Mouse (Mus musculus) kidney, postnatal 36 days (tissue): ENCODE data around the gene Cd300a.
A peak's percentile ranks its signal among the peaks of the same experiment; 100 is the strongest.

Experiments
- DNase-seq, 2 experiments: peaks; one replicate each; pipeline ENCODE4 v3.0.0; 2021 to 2022; ENCODE audit warnings: mixed read lengths in 2 of 2

The Cd300a gene

DNA sequence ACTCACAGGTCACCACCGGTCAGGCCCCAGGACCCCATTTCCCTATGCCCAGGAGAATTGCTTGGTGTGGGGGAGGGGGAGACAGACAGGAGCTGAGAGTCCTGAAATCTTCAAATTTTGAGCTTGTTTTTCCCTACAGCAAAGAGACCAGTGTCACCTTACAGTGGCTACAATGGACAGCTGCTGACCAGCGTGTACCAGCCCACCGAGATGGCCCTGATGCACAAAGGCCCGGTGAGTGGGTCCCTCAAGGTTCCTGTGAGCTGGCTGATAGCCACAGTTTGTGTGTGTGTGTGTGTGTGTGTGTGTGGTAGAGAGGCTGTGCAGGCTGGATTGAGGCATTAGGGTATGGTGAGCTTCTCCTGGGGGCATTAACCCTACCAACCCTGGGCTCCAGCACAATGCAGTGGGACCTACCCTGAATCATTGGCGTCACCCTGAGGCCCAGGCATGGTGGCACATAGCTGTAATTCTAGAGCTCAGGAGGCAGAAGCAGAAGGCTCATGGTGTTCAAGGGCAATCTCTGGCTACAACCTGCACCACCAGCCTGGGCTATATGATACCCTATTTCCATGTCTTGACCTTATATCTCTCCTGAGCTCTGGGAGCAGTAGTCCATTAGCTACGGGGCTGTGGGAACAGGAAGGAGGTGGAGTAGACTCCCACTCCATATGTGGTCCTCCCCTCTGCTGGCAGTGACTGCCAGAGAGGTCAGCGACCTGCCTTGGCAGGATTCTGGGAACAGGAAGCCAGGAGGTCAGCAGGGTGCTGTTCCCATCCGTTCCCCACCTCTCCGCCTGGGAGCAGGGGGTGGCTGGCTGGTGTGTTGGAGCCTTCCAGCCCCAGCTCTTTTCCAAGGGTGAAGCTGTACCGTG, 23.1 kb upstream of the Cd300a start:
- peak; percentile 87 to 92 for DNase-seq

DNA sequence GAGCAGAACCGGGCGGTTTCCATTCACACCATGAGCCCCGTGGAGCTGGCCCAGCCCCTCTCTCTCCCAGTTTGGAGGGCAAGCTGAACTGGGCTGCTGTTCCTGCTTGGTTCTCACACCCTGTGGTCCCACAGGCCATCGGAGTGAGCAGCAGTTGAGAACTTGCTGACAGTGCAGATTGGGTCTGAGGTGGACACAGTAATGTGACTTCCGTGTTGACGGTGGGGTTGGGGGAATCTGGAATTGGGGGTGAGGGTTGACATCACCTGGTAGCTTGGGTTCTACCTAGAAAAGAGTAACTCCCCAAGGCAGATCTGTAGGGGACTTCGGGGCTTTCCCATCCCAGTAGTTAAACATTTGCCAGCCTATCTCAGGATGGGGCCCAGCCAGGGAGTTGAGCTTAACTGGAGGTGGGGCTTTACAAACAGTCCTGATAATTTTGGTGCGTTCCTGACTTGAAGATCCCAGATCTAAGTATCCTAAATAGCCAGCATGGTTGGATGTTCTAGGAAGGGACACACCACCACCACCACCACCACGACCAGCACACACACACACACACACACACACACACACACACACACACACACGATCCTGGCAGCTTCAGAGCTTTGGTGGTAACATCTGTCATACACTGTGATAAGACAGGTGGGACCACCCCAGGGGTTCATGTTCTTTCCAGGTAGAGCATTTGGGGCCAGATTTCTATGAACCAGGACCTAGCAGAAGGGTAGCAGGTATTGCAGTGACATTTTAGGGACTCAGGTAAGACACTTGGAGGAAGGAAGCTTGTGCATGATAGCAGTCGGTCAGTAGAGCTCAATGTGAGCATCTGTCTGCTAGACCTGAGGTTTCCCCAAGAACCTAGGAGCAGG, 22.2 kb upstream of the Cd300a start:
- peak; percentile 64 to 73 for DNase-seq

DNA sequence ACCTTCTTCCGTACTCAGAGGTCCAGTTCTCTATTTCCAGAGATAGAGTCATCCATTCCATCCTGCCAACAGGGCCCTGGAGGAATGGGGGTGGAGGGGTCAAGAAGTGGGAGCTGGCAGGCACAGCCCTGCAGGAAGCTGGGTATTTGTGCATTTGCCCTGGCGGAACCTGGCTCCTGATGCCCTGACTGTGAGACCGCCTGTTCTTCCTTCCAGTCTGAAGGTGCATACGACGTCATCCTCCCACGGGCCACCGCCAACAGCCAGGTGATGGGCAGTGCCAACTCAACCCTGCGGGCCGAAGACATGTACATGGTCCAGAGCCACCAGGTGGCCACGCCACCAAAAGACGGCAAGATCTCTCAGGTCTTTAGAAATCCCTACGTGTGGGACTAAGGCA, 21.6 kb upstream of the Cd300a start:
- no peak for DNase-seq

DNA sequence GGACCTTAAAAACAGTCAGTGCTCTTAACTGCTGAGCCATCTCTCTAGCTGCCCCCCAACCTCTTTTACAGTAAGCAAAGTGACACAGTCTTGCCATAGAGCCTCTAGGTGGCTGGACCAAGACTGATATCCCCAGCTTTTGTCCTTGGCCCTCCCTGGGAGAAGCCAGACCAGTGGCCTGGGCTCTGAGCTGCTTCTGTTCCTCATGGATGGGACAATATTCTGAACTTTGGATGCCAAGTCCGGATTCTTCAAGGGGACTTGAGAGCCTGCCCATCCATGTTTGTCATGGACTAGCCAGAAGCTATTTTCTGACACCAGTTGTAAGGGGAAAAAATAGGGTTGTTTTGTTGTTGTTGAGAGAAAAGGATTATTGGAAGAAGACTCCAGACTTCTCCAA, 20.1 kb upstream of the Cd300a start:
- no peak for DNase-seq

DNA sequence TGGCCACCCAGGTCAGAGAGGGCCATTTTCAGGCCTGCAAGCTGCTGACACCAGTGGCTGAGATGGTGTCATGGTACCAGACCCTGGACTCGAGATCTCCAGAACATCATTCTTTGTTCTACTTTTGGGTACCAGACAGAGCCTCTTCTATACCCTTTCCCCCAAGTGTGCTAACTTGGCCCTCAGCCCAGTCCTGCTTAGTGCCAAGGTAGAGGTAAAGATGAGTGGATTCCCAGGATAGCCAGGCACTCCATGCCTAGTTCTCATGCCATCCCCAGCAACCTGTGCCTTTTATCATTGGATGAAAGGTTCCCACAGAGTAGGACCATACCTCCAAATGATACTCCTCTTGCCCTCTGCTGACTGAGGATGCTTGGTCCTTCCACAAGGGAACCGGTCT, 18.3 kb upstream of the Cd300a start:
- no peak for DNase-seq

DNA sequence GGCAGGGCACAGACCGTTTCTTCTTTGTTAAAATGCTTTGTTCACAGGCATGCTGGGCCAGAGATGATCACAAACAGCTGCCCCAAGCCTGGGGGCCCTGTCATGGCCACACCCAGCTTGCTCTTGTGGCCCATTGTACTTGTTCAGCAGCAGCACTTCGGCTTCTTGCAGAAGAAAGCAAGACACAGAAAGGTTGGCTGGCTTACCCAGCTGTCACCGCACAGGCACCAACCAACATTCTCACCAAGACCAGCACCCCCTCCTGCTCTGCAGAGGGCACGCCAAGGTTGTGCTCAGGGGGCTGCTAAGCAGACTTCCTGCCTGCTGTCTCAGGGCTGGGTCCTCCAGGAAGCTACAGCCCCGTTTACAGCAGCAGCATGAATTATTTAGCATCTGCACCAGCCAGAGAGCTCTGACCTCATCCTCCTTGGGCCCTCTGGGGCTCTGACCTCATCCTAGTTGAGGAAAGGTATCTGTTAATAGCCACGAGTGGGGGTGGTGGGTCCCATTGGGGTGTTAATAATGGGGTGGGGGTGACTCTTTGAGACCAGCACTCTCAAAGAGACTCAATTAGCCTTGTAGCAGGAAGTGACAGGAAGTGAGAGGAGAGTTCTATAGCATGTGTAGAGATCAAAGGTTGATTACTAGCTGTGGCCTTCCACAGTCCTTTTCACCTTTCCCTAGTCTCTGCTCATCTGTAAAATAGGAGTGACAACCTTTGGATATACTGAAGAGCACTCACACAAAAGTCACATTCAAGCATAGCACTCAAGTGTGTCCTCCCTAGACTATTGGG, 16.6 kb upstream of the Cd300a start:
- DNase-seq: no peak

DNA sequence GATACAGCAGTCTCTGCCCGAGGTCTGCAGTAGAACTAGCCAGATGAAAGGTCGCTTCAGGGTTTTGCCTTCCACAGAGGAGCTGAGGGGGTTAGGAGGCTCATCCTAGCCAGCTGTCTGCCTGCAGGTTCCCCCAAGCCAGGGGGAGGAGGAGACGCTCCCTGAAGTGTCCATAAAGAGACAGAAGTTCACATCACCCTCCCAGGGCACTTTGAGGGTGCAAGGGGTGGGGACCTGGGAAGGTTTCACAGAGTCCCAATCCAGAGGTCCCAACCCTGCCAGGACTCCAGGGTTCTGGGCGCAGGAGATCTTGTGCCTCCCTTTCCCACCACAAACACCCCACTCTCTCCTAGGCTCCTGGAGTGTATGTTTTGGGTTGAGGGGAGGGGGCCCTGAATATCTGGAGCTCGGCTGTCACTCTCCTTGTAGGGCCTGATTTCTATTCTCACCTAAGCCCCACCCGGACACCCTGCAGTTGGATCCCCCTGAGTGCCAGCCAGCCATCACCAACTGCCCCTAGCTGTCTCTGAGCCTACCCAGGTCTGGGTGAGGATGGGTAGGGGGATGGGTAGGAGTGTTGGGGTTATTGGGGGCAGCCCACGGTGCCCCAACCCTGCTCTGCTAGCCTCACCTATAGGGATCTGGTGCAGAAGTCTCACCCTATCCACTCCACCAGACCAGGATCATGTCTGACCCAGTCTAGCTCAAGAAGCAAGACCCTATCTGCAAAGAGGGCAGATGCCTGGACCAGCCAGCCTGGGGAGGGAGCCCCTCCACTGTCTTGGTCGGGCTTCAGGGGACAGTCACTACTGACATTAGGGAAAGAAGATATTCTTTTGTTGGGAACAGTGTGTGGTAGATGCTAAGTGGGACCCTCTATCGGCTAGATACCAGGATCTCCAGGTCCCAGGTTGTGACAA, 15.4 kb upstream of the Cd300a start:
- no peak for DNase-seq

DNA sequence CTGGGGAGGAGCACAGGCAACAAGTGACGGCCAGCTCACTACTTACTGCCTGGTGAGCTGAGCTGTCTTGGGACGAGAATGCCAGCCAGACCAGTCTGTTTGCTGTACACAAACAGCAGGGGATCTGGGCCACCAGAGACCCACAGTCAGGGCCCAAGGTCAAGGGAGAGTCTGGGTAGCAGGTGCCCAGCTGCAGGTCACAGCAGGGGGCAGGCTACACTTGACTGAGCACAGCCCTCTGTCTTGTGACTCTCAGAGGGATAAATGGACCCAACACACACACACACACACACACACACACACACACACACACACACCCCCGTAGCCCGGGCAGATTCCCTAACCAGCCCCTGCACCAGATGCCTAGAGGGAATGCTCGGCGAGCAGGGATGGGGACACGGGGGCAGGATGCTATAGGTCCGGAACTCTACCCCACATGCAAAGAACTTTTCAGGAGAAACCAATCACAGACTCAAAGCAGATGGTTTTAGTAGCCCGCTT, 14.5 kb upstream of the Cd300a start:
- peak; percentile 88 to 91 for DNase-seq

DNA sequence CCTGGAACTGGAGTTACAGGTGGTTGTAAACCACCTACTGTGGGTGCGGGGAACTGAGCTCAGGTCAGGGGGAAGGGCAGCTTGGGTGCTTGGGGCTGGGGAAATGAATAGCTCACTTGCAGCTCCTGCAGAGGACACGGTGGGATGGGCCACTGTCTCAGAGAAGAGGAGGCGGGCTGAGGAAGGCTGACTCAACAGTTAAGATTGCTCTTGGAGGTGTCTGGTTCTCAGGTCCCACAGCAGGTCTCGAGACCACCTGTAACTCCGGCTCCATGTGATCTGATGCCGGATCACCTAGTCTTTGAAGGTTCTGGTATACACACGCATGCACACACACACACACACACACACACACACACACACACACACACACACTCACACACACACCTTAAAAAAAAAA, 13.7 kb upstream of the Cd300a start:
- DNase-seq: peak; percentile 71 to 77

DNA sequence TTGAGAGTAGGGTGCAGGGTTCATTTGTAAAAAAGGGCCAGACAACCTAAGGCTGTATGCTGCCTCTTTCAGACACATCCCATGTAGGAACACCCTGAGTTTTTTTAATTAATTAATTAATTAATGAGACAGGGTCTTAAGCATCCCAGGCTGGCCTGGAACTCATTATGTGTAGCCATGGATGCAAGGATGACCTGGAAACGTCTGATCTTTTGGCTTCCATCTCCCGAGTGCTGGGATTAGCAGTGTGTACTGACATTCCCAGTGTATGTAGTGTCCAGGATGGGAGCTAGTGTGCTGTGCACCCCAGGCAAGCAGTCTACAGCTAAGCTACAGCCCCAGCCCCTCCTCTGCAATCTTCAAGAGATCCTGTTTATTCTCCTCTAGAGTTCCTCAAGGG, 13.2 kb upstream of the Cd300a start:
- DNase-seq: no peak

DNA sequence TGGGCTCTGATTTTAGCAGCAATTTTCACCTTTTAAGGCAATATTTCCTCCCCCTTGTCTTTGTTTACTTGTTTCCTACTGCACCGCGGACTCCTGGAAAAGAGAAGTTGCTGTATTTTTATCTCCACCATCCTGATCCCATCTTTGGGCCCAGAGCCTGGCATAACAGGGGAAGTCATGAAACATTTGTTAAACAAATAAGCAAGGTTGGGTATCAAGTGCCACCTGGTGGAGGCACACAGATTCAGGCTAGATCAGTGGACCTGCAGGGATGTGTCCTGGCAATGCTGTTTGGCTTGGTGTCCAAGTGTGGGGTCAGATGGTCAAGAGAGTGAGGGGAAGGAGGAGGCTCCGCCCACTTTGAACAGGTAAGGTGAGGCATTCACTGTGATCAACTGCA, 12.7 kb upstream of the Cd300a start:
- peak; percentile 82 to 83 for DNase-seq

DNA sequence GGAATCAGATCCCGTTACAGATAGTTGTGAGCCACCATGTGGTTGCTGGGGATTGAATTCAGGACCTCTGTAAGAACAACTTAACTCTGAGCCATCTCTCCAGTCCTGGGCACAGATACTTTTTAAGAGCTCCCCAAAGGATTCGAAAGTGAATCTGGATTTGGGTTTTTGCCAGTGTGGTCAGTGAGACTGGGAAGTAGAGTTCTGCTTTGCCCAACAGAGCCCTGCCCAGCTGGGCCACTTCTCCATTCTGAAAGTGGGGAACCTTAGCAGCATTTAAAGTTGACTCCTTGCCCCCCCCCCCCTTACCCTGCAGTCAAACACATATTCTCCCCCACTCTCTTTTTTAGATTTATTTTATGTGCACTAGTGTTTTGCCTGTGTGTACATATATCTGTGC, 10.2 kb upstream of the Cd300a start:
- DNase-seq: no peak

DNA sequence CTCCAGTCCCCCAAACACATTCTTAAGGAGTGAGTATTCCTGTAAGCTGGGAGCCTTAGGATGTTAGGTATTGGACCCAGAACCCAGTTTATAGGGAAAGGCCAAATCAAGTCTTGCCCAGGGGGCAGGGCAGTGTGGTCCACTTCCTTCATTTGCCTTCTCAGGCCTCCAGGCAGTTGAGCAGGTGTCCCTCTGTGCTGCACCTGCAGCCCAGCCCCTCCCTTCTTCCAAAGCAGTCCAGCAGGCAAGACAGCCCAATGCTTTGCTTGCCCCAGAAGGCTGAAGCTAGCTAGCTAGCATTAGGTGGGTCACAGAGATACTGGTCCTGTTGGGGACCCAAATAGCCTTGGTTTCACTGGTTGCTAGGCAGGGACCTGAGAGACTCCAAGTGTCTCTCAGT, 9.7 kb upstream of the Cd300a start:
- no peak for DNase-seq

DNA sequence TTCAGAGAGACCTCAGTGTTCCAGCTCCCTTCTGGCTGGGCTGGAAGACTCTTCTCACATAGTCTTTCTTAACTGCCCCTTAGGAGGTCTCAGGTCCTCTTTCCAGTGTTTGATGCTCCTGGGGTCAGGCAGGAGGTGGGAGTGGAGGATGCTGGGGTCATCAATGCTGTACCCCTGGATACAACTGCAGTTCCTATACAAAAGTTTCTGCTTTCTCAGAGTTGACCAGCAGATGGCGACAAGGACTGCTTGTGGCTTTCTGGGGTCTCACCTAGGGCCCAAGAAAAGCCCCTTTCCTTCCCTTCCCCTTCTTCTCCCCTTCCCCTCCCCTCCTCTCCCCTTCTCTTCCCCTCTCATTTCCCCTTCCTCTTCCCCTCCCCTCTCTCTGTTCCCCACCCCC, 9.3 kb upstream of the Cd300a start:
- DNase-seq: peak in 1 of 2 experiments; percentile 75

DNA sequence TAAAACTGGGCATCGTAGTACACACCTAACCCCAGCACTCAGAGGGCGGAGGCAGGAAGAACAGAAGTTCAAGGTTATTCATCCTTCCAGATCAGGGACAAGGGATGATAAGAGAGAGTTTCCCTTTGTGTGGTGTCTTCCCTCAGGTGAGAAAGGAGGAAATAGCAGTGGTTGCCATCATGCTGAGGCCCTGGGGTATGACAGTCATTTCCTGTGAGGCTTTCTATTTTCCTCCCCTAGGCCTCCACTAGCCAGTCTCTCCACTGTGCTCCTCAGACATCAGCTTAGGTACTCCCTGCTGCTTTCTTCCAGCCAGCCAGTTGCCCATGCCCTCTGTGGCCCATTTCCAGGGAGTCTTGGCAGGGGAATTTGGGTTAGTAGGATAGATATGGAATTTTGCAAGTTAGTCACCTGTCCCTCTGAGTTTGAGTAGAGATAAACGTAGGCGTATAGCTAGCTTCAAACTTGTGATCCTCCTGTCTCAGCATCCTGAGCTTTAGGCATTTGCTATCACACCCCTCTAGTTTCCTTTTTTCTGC, 6.5 kb upstream of the Cd300a start:
- no peak for DNase-seq

DNA sequence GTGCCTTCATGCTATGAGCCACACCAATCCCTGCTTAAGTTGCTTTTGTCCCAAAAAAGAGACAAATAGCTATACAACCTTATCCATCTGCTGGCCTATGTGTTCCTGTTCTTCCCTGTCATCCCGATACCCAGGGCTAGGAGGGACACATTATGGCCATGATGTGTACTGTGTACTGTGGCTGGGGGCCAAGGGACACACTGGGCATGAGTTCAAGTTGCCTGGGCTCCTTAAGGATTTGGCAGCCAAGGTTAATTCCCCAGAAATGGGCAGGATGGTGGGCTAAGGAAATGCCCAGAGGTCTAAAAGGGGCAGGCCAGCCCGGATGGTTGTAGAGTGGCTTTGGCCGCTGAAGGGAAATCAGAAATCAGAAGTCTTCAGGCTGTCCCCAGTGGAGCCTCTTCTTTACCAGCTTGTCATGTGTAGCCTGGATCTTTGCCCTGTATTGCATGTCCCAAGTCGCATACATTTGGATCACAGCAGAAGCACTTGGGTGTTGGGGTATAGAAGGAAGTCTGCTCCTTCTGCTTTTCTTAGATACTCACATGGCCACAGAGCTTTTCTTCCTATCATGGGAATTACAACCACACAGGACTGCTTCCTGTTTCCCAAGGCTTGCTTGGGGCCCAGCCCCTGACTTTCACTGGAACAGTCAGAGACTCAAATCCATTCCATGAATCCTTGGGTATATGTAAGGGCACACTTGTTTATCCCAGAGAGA, 5.3 kb upstream of the Cd300a start:
- DNase-seq: peak; percentile 71 to 77

DNA sequence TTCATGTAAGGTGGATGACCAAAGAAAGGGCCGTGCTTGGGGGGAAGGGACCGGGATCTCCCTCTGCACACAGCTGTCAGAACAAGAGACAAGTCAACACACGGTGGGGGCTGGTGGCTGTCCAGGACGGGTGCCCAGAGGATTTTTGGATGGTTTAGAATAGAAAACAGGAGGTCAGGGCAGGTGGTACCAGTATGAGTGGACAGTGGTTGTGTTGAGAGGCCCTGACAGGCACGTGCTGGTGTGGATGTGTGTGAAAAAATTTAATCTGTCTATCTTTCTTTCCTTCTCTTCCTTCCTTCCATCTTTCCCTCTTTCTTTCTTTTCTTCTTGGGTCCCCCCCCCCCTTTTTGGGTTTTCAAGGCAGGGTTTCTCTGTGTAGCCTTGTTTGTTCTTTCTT, 701 bp downstream of the Cd300a start:
- no peak for DNase-seq

DNA sequence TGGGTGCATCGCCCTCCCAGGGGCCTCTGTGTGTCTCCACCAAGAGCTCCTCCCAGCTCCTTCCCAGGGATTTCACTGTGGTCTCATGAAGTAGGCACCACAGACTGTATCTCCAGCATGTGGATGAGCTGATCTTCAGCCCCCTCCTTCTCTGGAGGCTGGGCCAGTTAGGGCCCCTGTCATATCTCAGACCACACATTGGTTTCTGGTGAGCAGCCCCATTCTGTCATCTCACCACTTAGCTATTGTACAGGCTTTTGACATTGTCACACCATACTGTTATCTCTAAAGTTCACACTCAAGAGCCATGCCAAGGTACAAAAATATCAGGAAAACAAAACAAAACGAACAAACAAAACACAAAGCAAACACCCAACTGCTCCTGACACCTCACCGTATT, 6.2 kb downstream of the Cd300a start:
- DNase-seq: no peak

DNA sequence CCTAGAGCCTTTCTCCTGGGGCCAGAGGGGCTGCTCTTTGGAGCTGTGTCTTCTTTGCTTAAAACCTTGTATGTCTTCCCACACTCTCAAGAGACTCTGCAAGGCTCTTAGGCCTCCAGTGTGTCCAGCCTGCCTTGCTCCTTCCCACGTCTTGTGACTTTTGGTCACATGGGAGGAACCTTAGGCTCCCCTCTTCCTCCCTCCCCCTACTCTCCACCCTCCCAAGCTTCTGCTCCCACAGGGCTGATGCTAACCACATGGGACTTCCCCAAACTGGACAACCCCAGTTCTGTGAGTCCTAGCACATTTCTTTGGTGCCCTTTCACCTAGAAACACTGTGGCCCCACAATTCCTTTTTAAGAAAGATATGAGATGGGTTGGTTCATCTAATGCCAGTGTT, 8.2 kb downstream of the Cd300a start:
- DNase-seq: no peak

DNA sequence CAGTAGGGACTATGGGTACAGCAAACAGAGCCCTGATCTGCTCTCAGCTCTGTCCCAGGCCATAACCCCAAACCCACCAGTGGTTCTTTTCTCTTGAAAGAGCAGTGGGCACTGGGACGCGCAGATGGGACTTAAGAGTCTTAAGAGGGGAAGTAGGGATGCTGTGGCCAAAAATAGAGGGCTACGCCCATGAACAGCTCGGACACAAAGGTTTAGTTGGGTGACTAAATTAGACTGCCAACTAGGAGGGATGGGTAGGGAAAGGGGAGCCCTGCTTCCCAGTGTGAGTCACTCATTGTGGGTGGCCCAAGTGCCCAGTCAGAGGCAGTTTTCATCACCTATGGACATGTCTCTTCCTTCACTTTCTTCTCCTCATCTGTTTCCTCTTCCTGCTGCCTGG, 13.4 kb downstream of the Cd300a start:
- no peak for DNase-seq

DNA sequence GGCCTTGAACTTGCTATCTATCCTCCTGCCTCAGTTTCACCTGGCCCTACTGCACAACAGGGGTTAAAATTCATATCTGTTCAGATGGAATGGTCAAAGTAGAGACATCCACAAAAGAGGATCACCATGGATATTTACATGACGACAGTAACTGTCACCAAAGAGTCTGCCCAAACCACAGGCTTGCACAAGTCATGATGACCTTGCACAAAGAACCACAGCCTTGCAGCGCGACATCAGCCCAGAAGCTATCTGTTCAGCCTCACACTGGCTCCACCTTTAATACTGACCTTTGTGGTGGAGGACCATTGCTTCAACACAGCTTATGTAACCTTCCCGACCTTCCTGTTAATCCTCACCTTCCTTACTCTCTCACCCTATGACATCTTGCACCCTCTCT, 17.7 kb downstream of the Cd300a start:
- DNase-seq: no peak
